Mouse (Mus musculus) CD4-positive naive resting alpha-beta T cell, adult 57 days (primary cell): Measurements from ENCODE around the gene Gm13287. TPM values are rescaled to one million over a fixed set of nuclear protein-coding genes. Genes with fewer than 3 reads are reported as not detected.

Experiments
- total RNA-seq: library from RNA; stranded (reverse); gene quantifications from one replicate; pipeline ENCODE4 v1.2.4, GENCODE M21; 2023

Gm13287 gene
- total RNA-seq = not detected

GRCm38 (mm10) chr4:88802954-88803353 is at the start of gene Gm13287:
Gene Gm13287, plus strand, starts transcription at chr4:88803254.

GRCm38 (mm10) chr4:88754818-88755340 is 48.2 kb upstream of the Gm13287 start, which contains the start of gene Gm13271:
Gene Gm13271, plus strand, starts transcription at chr4:88754868.

GRCm38 (mm10) chr4:88759610-88760268 is 43.3 kb upstream of the Gm13287 start, which contains the start of gene Gm13283:
Gene Gm13283, plus strand, starts transcription at chr4:88760119.

GRCm38 (mm10) chr4:88773534-88773933 is 29.5 kb upstream of the Gm13287 start, which contains the start of gene Gm13290:
Gene Gm13290, plus strand, starts transcription at chr4:88773834.

GRCm38 (mm10) chr4:88776622-88777021 is 26.4 kb upstream of the Gm13287 start, which contains the start of gene Gm13289:
Gene Gm13289, plus strand, starts transcription at chr4:88776922.

GRCm38 (mm10) chr4:88779550-88779949 is 23.5 kb upstream of the Gm13287 start, which contains the start of gene Gm13272:
Gene Gm13272, plus strand, starts transcription at chr4:88779850.

GRCm38 (mm10) chr4:88781831-88782230 is 21.2 kb upstream of the Gm13287 start, which contains the start of gene Ifnz:
Gene Ifnz, plus strand, starts transcription at chr4:88782131.

GRCm38 (mm10) chr4:88785409-88785808 is 17.6 kb upstream of the Gm13287 start, which contains the start of gene Gm13276:
Gene Gm13276, plus strand, starts transcription at chr4:88785709.

GRCm38 (mm10) chr4:88788402-88788801 is 14.7 kb upstream of the Gm13287 start, which contains the start of gene Gm13277:
Gene Gm13277, plus strand, starts transcription at chr4:88788632.

GRCm38 (mm10) chr4:88791250-88791649 is 11.8 kb upstream of the Gm13287 start, which contains the start of gene Gm13278:
Gene Gm13278, plus strand, starts transcription at chr4:88791550.

GRCm38 (mm10) chr4:88793936-88794675 is 8.9 kb upstream of the Gm13287 start, which contains the start of gene Gm13275:
Gene Gm13275, plus strand, starts transcription at chr4:88794487.

GRCm38 (mm10) chr4:88797097-88797496 is 6.0 kb upstream of the Gm13287 start, which contains the start of gene Gm13279:
Gene Gm13279, plus strand, starts transcription at chr4:88797397.

GRCm38 (mm10) chr4:88799365-88799764 is 3.7 kb upstream of the Gm13287 start, which contains the start of gene Gm13285:
Gene Gm13285, plus strand, starts transcription at chr4:88799665.

GRCm38 (mm10) chr4:88805231-88805630 is 2.2 kb downstream of the Gm13287 start, which contains the start of gene Gm13288:
Gene Gm13288, plus strand, starts transcription at chr4:88805531.

GRCm38 (mm10) chr4:88815928-88816327 is 12.9 kb downstream of the Gm13287 start, which contains the start of gene Ifna7:
Gene Ifna7, plus strand, starts transcription at chr4:88816228.

GRCm38 (mm10) chr4:88819659-88820058 is 16.6 kb downstream of the Gm13287 start, which contains the start of gene Ifna11:
Gene Ifna11, plus strand, starts transcription at chr4:88819959.

GRCm38 (mm10) chr4:88827116-88827515 is 24.1 kb downstream of the Gm13287 start, which contains the start of gene Ifna6:
Gene Ifna6, plus strand, starts transcription at chr4:88827416.

GRCm38 (mm10) chr4:88835225-88835624 is 32.2 kb downstream of the Gm13287 start, which contains the start of gene Ifna5:
Gene Ifna5, plus strand, starts transcription at chr4:88835525.

GRCm38 (mm10) chr4:88841438-88841911 is 38.4 kb downstream of the Gm13287 start, which contains the start of gene Ifna4:
Gene Ifna4, plus strand, starts transcription at chr4:88841861.

GRCm38 (mm10) chr4:88849698-88850097 is 46.6 kb downstream of the Gm13287 start, which contains the start of gene Ifna1:
Gene Ifna1, plus strand, starts transcription at chr4:88850087.

